Mouse (Mus musculus) brown adipose tissue, adult 24 weeks (tissue): ENCODE results near the gene Jup. TPM values are rescaled to one million over a fixed set of nuclear protein-coding genes. Genes with fewer than 3 reads are reported as not detected.
A peak's percentile ranks its signal among the peaks of the same experiment; 100 is the strongest.
"Not testable (repeated sequence)": the region's sequence is repeated elsewhere in the genome, so short reads cannot be mapped to it uniquely, and the experiment has no call there.

Experiments used
- H3K27ac ChIP-seq: fragments of 200-500 bp; replicated peaks from 2 replicates; pipeline ENCODE4 v1.5.1; 2012; ENCODE audit warnings: low read depth, mild to moderate bottlenecking, low read length
- H3K4me1 ChIP-seq: fragments of 200-500 bp; 2 replicates; pipeline ENCODE4 v1.6.1; 2012; ENCODE audit warnings: low read length, mixed read lengths; ENCODE audit not compliant: control insufficient read depth, insufficient read depth, insufficient read length
- H3K4me3 ChIP-seq: fragments of 200-500 bp; 2 replicates; pipeline ENCODE4 v1.5.1; 2012; ENCODE audit warnings: low read depth, mild to moderate bottlenecking, low read length, moderate library complexity; ENCODE audit not compliant: insufficient read depth
- polyA plus RNA-seq: library from polyadenylated mRNA; stranded (reverse); fragments of >200 nt; gene quantifications from 2 replicates; pipeline ENCODE4 v1.2.4, GENCODE M21; 2012; ENCODE audit not compliant: missing spikeins, insufficient read depth, insufficient read length

The Jup gene
- polyA plus RNA-seq, 1 experiment = 24.9 TPM

DNA sequence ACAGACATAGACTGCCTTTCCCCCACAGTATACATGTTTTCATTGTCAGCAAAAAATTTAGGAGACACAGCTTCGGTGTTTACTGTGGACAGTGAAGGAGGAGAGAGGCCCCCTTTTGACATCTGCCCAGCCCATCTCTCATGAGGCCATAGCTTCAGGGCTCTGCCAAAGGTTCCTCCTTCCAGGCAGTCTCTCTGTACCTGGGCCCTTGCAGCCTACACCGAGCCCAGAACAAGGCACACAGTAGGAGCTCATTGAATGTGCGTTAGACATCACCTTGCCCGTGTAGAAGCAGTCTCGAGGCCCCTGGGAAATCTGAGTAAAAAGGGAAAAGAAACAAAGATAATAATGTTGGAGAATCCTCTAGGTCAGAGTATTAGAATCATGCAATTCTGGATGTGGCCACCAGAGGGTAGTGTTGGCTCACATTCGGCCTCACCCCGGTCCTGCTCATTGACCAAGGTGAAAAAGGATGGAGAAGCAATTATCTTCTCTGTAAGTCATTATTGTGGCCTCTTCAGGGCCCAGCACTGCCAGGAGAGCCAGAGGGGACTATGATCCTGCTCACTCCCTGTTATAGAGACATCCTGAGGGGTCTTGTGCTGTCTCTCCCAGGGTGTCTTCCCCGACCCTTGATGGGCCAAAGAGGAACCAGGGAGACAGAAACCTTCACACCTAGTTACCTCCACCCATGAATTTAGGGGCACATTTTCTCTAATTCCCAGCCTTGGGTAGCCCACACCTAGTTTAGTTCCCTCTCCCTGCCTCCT lies 35.2 kb downstream of the Jup start:
- Histone ChIP-seq H3K4me1 (peaks cover 13% of the 10 kb centered on the region; the same call in 1 of the 2 replicates), H3K4me3 (no peak overlapping the region), H3K27ac (no peak overlapping the region)

DNA sequence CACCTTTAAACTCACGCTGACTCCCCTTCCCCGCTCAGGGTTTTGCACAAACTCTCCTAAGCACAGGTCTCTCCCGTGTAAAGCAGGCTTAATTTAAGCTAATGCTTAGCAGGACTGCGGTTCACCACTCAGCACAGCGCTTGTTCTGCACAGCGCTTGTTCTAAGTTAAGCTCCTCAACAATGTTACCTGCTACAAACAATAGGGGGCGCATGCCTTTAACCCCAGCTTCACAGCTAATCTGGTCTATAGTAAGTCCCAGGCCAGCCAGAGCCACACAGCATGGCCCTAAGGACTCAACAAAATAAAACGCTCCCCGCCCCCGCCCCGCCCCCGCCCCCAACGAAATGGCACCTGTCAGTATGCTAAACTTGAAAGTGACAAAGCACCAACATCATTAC lies 36.5 kb downstream of the Jup start:
- not testable (repeated sequence) for H3K27ac ChIP-seq, H3K4me3 ChIP-seq
- peaks cover 12% of the 10 kb centered on the region; the same call in 1 of the 2 replicates for H3K4me1 ChIP-seq

DNA sequence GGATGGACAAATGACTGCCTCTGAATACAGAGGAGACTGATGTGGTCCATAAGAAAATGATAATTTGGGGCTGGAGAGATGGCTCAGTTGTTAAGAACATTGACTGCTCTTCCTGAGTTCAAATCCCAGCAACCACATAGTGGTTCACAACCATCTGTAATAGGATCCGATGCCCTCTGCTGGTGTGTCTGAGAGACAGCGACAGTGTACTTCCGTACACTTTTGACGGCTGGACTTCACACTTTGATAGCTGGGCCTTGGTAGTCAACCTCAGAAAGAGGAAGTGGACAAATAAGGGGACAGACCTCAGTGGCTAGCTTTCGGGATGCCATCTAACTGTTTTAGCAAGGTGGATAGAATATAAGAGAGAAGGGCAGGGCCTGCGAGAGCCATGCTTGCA lies 37.4 kb downstream of the Jup start:
- H3K27ac ChIP-seq = no peak overlapping the region
- no peak overlapping the region for H3K4me3 ChIP-seq
- peaks cover 5% of the 10 kb centered on the region; the same call in 1 of the 2 replicates for H3K4me1 ChIP-seq

DNA sequence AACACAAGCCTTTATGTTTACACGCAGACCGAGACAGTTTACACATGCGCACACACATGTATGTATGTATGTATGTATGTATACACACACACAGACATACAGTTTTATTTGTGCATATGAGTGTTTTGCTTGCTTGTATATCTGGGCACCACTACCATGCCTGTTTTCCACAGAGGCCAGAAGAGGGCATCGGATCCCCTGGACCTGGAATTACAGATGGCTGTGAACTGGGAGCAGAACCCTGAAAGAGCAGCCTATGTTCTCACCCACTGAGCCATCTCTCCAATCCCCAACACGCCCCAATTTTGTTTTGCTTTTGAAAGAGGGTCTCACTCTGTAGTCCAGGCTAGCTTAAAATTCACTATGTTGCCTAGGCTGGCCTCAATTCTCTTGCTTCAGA lies 40.2 kb downstream of the Jup start:
- no peak overlapping the region for H3K4me3 ChIP-seq

DNA sequence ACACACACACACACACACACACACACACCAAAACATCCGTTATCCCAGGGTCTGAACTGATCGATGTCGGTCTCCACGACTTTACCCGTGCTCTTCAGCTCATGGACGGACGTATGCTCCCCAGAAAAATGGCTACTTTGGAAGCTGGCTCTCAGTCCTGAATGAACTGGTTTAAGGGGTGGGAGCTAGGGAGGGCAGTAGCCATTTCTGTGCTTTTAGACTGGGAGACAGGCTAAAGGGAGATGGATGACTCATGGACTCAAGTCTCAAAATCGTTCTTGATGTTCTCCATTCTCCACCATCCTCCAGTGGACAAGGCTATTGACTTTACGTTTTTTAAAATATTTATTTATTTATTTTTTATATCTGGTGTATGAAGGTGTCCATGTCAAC lies 40.7 kb downstream of the Jup start:
- Histone ChIP-seq H3K4me1 (no peaks in the 10 kb centered on the region), H3K4me3 (peak overlapping the region; percentile 77)

More for the DNA sequence above, 40.2 kb downstream of the Jup start:
- Histone ChIP-seq H3K4me1 (no peaks in the 10 kb centered on the region), H3K27ac (no peak overlapping the region)

DNA sequence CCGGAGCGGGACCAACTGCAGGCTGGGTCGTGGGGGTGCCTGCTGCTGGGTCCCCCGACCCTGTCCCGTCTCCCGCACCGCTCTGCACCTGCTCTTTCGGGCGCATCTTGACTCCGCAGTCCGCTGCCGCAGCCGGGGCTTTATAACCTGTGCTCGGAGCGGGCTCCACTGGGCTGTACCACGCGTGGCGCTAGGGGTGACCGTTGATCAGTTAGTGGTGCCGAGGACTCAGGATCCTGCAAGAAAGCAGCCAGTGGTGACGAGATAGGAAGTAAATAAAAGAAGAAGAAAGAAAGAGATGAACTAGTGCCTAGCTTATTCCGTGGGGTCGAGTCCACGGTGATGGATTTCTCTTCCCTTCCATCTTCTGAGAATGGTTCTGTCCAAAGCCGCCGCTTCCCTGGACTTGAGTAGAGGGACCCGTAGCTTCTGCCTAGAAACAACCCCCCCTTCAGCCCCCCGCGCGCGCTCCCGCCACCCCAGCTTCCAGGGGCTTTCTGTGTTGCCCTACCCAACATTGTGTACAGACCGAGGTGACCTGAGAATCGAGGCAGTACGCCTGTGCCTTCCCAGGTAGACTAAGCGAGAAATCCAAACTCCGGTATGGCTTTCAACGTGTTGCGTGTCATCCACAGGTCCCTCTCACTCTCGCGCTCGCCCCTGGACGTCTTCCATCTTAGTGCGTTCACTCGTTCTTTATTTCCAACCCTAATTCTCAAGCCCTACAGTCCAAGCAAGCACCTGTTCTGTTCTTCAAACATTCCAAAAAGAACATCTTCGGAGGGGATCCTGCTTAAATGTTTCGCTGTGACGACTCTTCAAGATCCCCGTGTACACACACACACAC lies 41.4 kb downstream of the Jup start, which contains the start of gene Hap1:
Gene Hap1 (minus strand): TSS at position 157 of the 847 bp plus-strand sequence.
- Histone ChIP-seq H3K4me1 (no peaks in the 10 kb centered on the region), H3K4me3 (peak within 1 kb of the TSS; percentile 77), H3K27ac (no peak within 1 kb of the TSS)

More for the DNA sequence above, 40.7 kb downstream of the Jup start:
- H3K27ac ChIP-seq = no peak overlapping the region

DNA sequence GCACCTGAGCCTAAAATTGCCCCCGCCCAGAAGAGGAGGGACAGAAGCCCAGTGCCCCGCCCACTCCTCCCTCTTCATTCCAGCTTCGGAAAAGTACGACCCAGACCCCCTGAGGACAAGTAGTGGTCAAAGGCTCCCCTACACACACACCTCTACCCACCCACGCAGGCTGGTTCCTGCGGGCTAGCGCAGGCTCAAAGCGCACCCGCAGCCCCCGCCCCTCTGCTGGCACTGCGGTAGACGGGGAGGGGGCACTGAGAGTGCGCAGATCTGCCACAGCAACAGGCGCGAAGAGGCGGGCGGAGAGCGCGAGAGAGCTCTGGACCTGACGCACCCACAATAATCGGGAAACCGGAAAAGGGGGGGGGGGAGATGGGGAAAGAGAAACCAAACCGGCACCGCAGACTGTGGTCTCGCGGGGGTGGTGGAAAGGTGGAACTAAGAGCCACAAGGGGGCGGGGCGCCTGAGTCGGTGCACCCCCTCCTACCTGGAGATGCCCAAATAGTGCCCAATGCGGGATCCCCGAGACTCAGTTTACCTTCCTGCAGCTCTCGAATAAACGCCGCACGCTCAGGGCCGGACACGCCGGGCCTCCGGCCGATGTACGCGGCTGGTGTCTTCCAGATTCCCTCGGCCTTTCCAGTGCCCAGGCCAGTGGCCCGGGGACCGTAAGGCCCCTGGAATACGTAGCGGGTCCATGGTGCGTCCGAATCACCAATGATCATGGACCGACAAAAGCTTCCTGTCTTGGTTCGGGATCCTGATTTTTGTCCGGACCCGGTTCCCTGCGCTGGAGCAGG lies 42.2 kb downstream of the Jup start:
- Histone ChIP-seq H3K4me3 (peak overlapping the region; percentile 77), H3K4me1 (no peaks in the 10 kb centered on the region), H3K27ac (no peak overlapping the region)

DNA sequence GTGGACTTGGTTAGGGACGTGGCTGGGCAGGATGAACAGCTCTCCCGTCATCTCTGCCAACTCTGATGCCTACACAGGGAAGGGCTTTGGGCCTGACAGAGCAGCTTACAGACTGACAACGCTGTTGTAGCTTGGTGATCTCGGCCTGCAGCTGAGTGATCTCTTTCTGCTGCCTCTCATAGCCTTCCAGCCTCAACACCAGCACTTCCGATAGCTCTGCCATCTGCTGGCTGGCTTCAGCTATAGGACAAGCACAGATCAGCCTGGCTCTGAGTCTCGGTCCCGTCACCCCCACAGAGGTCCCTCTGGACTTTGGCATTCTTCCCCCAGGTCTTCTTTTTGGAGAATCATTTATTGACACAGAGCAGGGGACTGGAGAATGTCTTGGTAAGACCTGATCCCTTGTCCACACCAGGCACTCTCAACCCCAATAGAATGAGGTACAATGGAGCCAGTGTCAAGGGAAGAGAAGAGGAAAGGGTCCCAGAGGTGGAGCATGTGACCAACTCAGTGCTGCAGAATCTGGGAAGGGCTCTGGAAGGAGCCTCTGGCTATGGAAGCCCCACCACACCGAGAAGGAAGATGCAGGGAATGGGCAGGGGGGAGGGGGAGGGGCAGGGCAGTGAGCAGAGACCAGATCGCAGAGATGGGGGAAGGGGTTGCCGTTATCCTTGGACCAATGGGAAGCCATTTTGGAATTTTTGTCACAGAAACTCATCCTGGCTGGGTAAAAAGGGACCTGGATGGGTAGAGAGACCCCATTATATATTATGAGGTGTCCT lies 45.3 kb downstream of the Jup start:
- no peak overlapping the region for H3K27ac ChIP-seq
- no peaks in the 10 kb centered on the region for H3K4me1 ChIP-seq
- H3K4me3 ChIP-seq = no peak overlapping the region

DNA sequence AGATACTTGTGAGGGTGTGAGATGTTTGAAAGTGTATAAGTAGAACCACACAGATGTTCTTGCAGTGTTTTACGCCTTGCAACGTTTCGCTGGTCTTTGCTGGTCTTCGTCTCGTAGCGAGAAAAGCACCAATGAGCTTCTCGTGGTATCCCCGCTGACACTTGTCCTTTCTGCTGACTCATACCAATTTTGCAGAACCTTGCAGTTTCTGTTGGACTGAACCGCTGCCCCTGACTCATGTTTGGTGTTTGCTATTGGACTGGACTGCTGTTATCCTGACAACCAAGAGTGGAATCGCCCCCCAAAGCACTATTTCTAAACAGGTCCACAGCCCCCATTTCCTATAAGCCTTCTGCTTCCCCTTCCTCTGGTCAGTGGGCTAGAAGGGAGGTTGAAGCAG lies 53.3 kb downstream of the Jup start:
- H3K4me3 ChIP-seq = no peak overlapping the region
- no peaks in the 10 kb centered on the region for H3K4me1 ChIP-seq
- no peak overlapping the region for H3K27ac ChIP-seq

DNA sequence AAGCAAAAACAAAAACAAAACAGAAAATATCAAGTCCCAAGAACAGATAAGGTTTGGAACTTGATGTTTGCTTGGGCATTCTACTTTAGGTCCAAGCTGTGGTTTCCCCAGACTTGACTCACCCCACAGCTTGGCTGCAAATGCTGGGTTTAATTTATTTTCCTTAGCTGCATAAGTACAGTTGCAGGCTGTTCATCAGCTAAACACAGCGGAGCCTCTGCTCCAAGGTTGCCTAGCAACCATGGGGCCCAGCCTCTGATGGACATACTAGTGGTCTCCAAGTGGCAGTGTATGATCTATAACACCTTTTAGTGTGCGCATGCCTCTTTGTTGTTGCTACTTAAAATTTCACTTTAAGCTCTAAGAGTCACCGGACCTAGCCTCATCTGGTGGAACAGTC lies 61.8 kb downstream of the Jup start:
- H3K4me1 ChIP-seq = no peaks in the 10 kb centered on the region
- no peak overlapping the region for H3K27ac ChIP-seq
- H3K4me3 ChIP-seq = no peak overlapping the region

DNA sequence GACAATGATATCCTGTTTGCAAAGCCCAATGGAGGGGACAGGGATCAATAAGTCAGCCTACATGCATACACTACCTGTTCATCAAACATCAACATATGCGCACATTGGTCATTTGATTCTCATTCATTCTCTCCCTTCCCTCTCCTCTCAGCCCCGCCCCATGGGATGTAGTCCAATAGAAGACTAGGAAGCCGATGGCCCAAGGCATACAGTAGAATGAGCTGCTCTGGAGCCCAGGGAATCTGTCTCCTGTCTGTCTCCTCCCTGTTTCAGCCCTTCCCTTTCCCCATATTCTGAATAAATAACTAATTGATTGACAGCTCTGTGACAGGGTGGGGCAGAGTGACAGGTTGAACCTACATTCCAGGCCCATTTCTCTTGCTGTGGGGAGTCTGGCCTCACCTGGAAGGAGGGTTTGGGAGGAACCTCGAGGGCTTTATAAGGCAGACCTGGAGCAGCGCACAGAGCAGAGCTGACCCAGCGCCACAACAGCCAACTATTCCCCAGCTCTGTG lies 63.6 kb downstream of the Jup start, which contains the start of gene Gast:
Gene Gast (plus strand): TSS at position 464 of the 514 bp plus-strand sequence.
- Histone ChIP-seq H3K27ac (no peak within 1 kb of the TSS), H3K4me1 (no peaks in the 10 kb centered on the region), H3K4me3 (no peak within 1 kb of the TSS)

DNA sequence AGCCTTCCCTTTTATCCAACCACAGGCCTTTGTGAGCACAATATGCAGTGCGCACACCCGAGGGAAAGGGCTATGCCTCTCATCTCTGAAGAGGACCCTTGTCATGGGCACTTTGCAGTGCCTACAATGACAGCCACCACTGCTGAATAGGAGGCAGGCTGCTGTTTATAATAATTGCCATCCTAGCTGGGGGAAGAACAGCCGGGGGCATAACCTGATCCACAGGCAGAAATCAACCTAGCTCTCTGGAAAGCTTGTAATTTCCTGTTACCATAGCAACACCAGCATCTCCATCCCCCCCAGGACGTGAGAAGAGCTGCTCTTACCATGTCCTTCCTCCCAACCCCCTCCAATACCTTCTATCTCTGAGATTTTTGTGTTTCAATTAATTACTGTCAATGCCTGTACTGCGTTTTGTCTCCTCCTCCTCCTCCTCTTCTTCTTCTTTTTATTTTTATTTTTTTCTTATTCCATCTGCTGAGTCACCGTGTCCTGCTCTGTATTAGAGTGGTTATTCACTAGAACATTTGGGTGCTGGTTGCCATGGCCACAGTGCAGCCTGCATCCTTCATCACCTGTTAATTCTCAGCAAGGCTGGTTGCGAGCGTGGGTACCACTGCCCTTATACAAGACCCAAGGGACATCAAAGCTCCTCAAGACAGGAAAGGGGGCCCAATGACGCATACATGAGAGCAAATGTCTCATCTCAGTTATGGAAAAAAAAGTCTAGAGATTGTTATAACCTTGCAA lies 64.6 kb downstream of the Jup start:
- Histone ChIP-seq H3K4me1 (no peaks in the 10 kb centered on the region), H3K4me3 (no peak overlapping the region), H3K27ac (no peak overlapping the region)

DNA sequence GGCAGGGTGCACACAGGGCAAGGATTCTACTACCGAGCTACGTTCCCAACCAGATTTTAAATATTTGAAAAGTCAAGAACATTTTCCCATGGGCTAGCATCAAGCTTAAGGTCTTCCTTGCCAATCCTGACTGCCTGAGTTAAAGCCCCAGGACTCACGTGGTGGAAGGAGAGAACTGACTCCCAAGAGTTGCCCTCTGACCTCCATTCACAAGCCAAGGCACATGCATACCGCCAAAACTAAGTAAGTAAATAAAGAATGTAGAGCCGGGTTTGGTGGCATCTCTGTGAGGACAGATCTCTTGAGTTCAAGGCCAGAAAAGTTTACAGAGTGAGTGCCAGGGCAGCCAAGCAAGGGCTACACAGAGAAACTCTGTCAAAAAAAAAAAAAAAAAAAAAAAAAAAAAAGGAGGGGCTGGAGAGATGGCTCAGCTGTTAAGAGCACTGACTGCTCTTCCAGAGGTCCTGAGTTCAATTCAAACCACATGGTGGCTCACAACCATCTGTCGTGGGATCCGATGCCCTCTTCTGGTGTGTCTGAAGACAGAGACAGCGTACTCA lies 66.7 kb downstream of the Jup start:
- H3K27ac ChIP-seq, H3K4me1 ChIP-seq, H3K4me3 ChIP-seq: not testable (repeated sequence)
